Mouse (Mus musculus) hindbrain, embryonic 10.5 days (tissue): ENCODE measurements at regions not wholly inside any gene's neighbourhood (a gene's known extent, or its start where the extent isn't known, plus 50 kb on each side); places are given as distances from the start of the nearest gene placed in this dataset.
"Not testable (repeated sequence)": the region's sequence is repeated elsewhere in the genome, so short reads cannot be mapped to it uniquely, and the experiment has no call there.

Source experiments
- DNase-seq: peaks from one replicate; pipeline ENCODE4 v3.0.0-alpha.2; 2017; ENCODE audit warnings: low spot score
- H3K27ac ChIP-seq: fragments of 300-500 bp; sonication (generic); 2 replicates; pipeline ENCODE4 v1.5.1; 2016; ENCODE audit warnings: mild to moderate bottlenecking, moderate library complexity
- H3K27me3 ChIP-seq: fragments of 300-500 bp; sonication (generic); 2 replicates; pipeline ENCODE4 v1.6.1; 2016; ENCODE audit warnings: mild to moderate bottlenecking; ENCODE audit not compliant: poor library complexity, insufficient read depth, severe bottlenecking
- H3K36me3 ChIP-seq: fragments of 300-500 bp; sonication (generic); 2 replicates; pipeline ENCODE4 v1.6.1; 2016; ENCODE audit warnings: mild to moderate bottlenecking, moderate library complexity
- H3K4me1 ChIP-seq: fragments of 300-500 bp; sonication (generic); replicated peaks from 2 replicates; pipeline ENCODE4 v1.6.1; 2016; ENCODE audit warnings: mild to moderate bottlenecking
- H3K4me3 ChIP-seq: fragments of 300-500 bp; sonication (generic); 2 replicates; pipeline ENCODE4 v1.5.1; 2016; ENCODE audit warnings: mild to moderate bottlenecking, moderate library complexity
- H3K9me3 ChIP-seq: fragments of 300-500 bp; sonication (generic); 2 replicates; pipeline ENCODE4 v1.6.1; 2016; ENCODE audit warnings: mild to moderate bottlenecking, moderate library complexity
- WGBS: fragments of 180-500 bp; shearing (Covaris S2); methylation state at CpG from one replicate; pipeline ENCODE4 v1.1.7; 2016; 5-methylcytosine and 5-hydroxymethylcytosine counted together

- DNase-seq: peak; percentile 3
- Histone ChIP-seq H3K36me3 (no peaks in the 10 kb centered on the region), H3K27me3 (no peaks in the 10 kb centered on the region), H3K4me3 (no peak overlapping the region), H3K27ac (no peak overlapping the region; the same call in 1 of the 2 replicates), H3K4me1 (peaks cover 6% of the 10 kb centered on the region), H3K9me3 (no peaks in the 10 kb centered on the region)
- 32% methylated on average over 2 of the region's 2 CpGs for WGBS
Measured at GRCm38 (mm10) chr13:86494721-86495120, 448.0 kb upstream of the Cox7c start.

- WGBS: 81% methylated on average over 4 of the region's 4 CpGs
- Histone ChIP-seq H3K27ac (no peak overlapping the region), H3K4me1 (no peaks in the 10 kb centered on the region), H3K27me3 (no peaks in the 10 kb centered on the region), H3K4me3 (no peak overlapping the region), H3K36me3 (no peaks in the 10 kb centered on the region), H3K9me3 (no peaks in the 10 kb centered on the region)
- no peak for DNase-seq
Measured at GRCm38 (mm10) chr13:86468752-86469151, 422.0 kb upstream of the Cox7c start.

- H3K4me3 ChIP-seq: no peak overlapping the region
- DNase-seq: no peak
- H3K27ac ChIP-seq: no peak overlapping the region
- no peaks in the 10 kb centered on the region for H3K4me1 ChIP-seq
- no peaks in the 10 kb centered on the region for H3K36me3 ChIP-seq
- WGBS: 89% methylated on average over 2 of the region's 2 CpGs
- no peaks in the 10 kb centered on the region for H3K9me3 ChIP-seq
- no peaks in the 10 kb centered on the region for H3K27me3 ChIP-seq
Measured at GRCm38 (mm10) chr13:86422646-86423045, 375.9 kb upstream of the Cox7c start.

- WGBS: 91% methylated on average over 3 of the region's 3 CpGs
- H3K27me3 ChIP-seq: no peaks in the 10 kb centered on the region
- no peak overlapping the region for H3K4me3 ChIP-seq
- H3K36me3 ChIP-seq: no peaks in the 10 kb centered on the region
- no peak for DNase-seq
- no peak overlapping the region for H3K27ac ChIP-seq
- H3K4me1 ChIP-seq: no peaks in the 10 kb centered on the region
- no peaks in the 10 kb centered on the region for H3K9me3 ChIP-seq
Measured at GRCm38 (mm10) chr13:86381363-86381762, 334.7 kb upstream of the Cox7c start.

GRCm38 (mm10) chr13:86379168-86379567, 332.5 kb upstream of the Cox7c start:
- WGBS: 42% methylated on average over 7 of the region's 7 CpGs
- H3K27me3 ChIP-seq: not testable (repeated sequence)

GRCm38 (mm10) chr13:86375836-86376235, 329.1 kb upstream of the Cox7c start:
- no peaks in the 10 kb centered on the region for H3K36me3 ChIP-seq
- H3K27me3 ChIP-seq: no peaks in the 10 kb centered on the region
- no peaks in the 10 kb centered on the region for H3K9me3 ChIP-seq
- no peak overlapping the region for H3K4me3 ChIP-seq
- H3K4me1 ChIP-seq: no peaks in the 10 kb centered on the region
- DNase-seq: no peak
- H3K27ac ChIP-seq: no peak overlapping the region

More at GRCm38 (mm10) chr13:86379168-86379567, 332.5 kb upstream of the Cox7c start:
- not testable (repeated sequence) for H3K9me3 ChIP-seq, DNase-seq, H3K4me3 ChIP-seq, H3K36me3 ChIP-seq, H3K27ac ChIP-seq, H3K4me1 ChIP-seq

- Histone ChIP-seq H3K9me3 (no peaks in the 10 kb centered on the region), H3K27me3 (no peaks in the 10 kb centered on the region), H3K4me3 (no peak overlapping the region), H3K36me3 (no peaks in the 10 kb centered on the region), H3K4me1 (no peaks in the 10 kb centered on the region), H3K27ac (no peak overlapping the region)
- no peak for DNase-seq
- WGBS: 74% methylated on average over 2 of the region's 2 CpGs
Measured at GRCm38 (mm10) chr13:86345931-86346330, 299.2 kb upstream of the Cox7c start.

GRCm38 (mm10) chr13:86344922-86345694, 298.4 kb upstream of the Cox7c start:
- Histone ChIP-seq H3K4me3 (no peak overlapping the region), H3K4me1 (no peaks in the 10 kb centered on the region), H3K27ac (no peak overlapping the region), H3K36me3 (no peaks in the 10 kb centered on the region), H3K27me3 (no peaks in the 10 kb centered on the region), H3K9me3 (no peaks in the 10 kb centered on the region)
- DNase-seq: no peak
- WGBS: 95% methylated on average over 2 of the region's 2 CpGs

GRCm38 (mm10) chr13:86336471-86336870, 289.8 kb upstream of the Cox7c start:
- Histone ChIP-seq H3K4me1 (no peaks in the 10 kb centered on the region), H3K36me3 (no peaks in the 10 kb centered on the region), H3K27me3 (no peaks in the 10 kb centered on the region), H3K4me3 (no peak overlapping the region), H3K9me3 (no peaks in the 10 kb centered on the region), H3K27ac (no peak overlapping the region)
- DNase-seq: no peak
- WGBS: 73% methylated on average over 3 of the region's 3 CpGs
